Mouse (Mus musculus) right cerebral cortex, postnatal 14 days (tissue): ENCODE measurements around the gene Xylt1.
A peak's percentile ranks its signal among the peaks of the same experiment; 100 is the strongest.

ENCODE experiments used
- DNase-seq: peaks from one replicate; pipeline ENCODE4 v3.0.0; 2022

Xylt1 gene

GRCm38 (mm10) chr7:117380418-117381187, at the start of gene Xylt1:
TSS of gene Xylt1 (plus strand) at chr7:117380979.
- DNase-seq = peak; percentile 74

DNA sequence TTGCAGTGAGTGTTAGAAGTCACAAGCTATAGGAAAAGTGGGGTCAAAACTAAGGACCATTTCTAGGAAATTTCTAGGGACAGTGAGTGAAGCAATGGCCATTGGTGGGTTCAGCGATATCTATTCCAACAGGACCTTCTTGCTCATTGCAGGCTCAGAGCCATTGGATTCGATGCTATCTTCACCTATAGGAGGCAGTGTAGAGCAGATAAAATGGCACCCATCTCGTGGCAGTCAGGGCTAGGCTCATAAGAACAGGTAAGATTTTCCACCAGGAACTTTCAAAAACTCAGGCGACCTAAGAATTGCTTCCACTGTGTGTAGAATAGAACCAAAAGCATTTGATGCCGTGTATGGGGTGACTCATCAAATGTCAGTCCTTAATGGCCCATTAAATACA, 46.8 kb upstream of the Xylt1 start:
- no peak for DNase-seq

- DNase-seq = no peak
Measured at GRCm38 (mm10) chr7:117356316-117356715, 24.5 kb upstream of the Xylt1 start.

DNA sequence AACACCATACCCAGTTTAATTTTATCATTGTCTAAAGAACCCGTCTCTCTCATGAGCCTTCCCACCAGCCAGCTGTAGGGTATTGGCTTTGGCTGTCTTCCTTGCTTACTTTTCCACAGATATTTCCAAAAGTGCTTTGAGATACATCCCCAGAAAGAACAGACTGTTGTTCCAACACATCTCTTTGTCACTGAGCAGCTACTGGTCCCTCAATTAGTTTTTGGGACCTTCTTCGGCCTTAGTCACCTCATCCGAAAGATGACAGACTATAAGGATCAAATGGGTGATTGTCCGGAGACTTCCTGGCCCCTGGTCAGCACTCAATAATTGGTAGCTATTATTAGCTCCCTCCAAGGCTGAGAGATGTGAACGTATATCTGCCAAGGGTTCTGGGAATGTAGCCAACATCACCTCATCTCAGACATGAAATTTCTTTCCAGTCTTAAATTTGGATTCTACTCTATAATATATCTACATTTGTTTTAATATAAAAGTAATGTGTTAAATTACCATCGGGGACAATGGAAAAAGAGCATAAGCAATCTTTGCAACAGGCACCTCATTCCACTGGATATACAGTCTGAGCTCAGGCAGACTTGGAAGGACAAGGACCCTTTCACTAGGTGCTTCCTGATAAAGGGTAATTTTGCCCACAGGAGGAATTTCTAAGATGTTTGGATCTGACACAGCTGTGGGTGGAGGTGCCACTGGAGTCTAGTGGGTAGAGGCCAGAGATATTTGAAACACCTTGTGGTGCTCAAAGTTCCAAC, 23.2 kb upstream of the Xylt1 start:
- DNase-seq = no peak

- DNase-seq = no peak
Measured at GRCm38 (mm10) chr7:117361281-117361680, 19.5 kb upstream of the Xylt1 start.

DNA sequence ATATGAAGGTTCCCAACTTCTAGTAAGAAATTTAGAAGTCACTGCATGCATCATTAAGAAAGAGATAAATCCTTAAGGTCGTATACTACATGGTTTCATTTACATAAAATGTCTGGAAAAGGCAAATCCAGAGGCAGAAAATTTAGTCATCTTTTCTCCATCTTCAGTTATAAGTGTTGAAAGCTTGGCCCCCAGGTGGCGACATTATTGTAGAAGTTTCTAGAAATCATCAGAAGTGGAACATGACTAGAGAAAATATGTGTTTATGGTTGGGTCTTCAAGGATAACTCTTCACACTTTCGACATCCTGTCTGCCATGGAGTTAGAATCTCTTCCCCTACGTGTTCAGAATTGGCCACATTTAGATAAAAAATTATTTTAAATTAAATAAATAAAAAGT, 18.3 kb upstream of the Xylt1 start:
- DNase-seq = no peak

GRCm38 (mm10) chr7:117368647-117369289, 12.0 kb upstream of the Xylt1 start:
- DNase-seq = no peak

DNA sequence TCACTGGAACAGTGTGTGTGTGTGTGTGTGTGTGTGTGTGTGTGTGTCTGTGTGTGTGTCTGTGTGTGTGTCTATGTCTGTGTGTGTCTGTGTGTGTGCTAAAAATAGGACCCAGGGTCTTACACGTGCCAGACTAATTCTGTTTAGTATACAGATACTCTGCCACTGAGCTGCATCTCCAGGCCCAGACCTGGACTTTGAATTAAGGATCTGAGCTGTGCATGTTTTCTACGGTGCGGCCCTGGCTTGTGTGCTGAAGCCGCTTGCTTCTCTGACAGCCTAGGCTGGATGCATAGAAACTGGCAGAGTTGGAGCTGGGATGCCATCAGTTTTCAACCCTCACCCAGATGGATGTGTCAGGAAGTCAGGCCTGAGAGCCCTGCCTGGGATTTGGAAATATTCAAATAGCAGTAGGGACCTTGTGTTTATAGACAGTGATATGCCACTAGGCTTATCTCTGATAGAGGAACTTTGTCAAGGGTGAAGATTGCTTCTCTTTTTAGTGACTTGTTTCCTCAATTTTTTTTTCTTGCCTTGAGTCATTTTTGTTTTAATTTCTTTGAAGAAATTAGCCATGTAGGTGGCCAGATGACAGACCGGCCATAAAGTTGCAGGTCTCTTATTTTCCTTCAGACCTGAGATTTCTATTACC, 11.4 kb upstream of the Xylt1 start:
- DNase-seq = no peak

DNA sequence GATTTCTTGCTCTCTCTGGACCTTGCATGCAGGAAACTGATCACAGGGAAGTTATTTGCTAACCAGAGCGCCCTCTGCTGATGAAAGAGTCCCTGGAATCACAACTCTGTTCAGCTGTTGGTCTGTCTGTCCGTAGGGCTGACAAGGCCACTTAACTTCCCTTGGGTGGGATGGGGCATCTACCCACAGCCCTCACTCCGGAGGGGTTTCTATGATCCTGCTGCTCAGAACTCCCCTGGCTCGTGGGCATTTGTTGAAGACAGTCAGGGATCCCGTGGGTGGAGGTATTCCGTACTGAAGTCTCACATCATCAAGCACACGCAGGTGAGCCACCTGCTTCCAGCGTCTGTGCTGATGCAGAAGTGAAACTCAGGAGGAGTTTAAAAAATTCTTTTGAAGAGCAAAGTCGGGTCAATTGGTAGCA, 4.9 kb upstream of the Xylt1 start:
- DNase-seq = peak; percentile 74

DNA sequence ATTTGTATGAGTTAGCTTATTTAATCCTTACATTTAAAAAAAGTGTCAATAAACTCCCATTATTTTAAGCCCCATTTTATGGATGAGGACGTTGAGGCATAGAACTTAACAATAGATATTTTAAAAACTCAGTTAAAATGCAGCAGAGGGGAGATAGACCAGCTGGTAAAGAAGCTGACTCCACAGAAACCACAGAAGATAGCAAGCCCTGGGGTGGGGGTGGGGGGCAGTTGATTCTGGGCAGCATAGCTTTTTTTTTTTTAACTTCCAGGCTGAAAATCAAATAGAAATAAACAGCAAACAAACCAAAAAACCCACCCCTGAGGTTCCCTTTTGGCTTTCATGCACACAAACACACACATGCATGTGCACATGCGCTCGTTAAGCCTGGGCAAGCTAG, 3.6 kb upstream of the Xylt1 start:
- DNase-seq = no peak

- no peak for DNase-seq
Measured at GRCm38 (mm10) chr7:117380036-117380417, 752 bp upstream of the Xylt1 start.

GRCm38 (mm10) chr7:117381188-117381981, 606 bp downstream of the Xylt1 start:
- DNase-seq = peak; percentile 45

DNA sequence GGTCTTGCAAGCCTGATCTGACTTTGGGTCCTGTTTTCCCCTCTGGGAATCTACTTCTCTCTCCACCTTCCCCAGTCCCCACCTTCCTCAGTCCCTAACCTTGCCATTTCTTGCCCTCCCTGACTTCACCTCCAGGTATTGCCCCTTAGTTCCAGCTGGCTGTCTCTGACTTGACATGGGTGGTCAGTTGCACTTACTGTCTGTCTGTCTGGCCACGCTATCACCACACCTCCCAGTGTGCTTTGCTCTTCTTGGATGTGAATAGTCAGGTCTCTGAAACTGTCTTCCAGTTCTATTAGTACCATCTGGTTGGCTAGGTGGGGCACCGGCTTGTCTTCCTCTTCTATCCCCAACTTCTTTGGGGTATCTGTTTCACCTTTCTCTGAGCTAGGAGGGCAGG, 1.2 kb downstream of the Xylt1 start:
- no peak for DNase-seq

DNA sequence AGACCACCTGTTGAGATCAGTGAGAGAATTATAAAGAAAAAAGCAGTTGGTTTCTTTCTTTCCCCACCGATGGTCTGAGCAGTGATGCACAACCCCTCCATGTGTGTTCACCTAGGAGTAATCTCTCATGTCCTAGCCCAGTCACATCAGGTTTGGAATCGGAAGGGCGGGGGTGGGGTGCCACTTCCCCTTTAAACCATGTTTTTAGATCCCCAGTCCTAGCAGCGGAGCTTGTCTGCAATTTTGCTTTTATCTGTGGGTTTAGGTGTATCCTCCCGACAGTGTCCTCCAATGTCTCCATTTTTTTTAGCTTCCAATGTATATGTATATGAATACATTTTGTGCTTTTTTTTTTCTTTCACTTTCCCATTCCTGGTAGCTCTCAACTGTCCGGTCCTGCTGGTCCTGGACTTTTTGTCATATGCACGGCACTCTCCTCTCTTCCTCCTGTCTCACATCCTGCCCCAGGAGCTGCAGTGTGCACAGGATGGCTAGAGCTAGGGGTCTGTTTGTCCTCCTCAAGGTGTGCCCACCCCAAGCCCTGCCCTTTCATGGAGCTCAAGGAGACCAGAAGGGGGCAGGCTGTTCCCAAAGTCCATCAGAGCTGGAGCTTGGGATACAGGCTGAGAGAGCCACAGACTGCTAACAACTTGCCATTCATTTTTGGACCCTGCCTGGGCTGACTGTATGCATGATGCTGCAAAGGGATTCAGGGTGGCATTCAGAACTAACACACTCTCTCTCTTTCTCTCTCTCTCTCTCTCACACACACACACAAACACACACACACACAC, 2.6 kb downstream of the Xylt1 start:
- peak; percentile 55 for DNase-seq

- DNase-seq = no peak
Measured at GRCm38 (mm10) chr7:117386376-117386775, 5.6 kb downstream of the Xylt1 start.

GRCm38 (mm10) chr7:117388284-117388988, 7.7 kb downstream of the Xylt1 start:
- DNase-seq = no peak

GRCm38 (mm10) chr7:117389048-117389447, 8.3 kb downstream of the Xylt1 start:
- no peak for DNase-seq

- DNase-seq = no peak
Measured at GRCm38 (mm10) chr7:117392863-117393569, 12.2 kb downstream of the Xylt1 start.

- DNase-seq = no peak
Measured at GRCm38 (mm10) chr7:117393976-117394375, 13.2 kb downstream of the Xylt1 start.

DNA sequence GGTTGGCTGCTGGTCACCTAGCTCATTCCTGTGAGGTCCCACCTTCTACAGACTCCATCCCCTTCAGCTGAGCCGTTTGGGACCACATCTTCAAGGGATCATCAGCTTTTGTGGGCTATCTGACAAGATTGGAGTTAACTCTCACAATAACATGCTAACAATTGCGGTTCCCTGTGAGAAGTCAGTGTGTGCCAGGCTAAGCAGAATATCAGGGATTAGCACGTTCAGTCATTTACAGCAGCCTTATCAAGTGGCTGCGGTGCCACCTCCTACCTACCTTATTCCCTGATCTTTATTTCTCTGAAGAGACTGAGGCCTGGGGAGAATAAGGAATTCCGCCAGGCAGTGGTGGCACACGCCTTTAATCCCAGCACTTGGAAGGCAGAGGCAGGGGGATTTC, 13.6 kb downstream of the Xylt1 start:
- no peak for DNase-seq
